Mouse (Mus musculus): Measurements from ENCODE around the gene Gm4353. TPM values are rescaled to one million over a fixed set of nuclear protein-coding genes. Genes with fewer than 3 reads are reported as not detected.

The Gm4353 gene
- polyA plus RNA-seq, 2 experiments = 0.51 to 0.57 TPM

- ATAC-seq (ENCODE audit: insufficient read depth) = no peak
- no peaks in the 10 kb centered on the region for H3K9me3 ChIP-seq (ENCODE audit: control insufficient read depth, low read length)
- H3K4me2 ChIP-seq (ENCODE audit: low read depth) = peak within 1 kb of the TSS; percentile 72
- H3K4me1 ChIP-seq (replicated peaks; ENCODE audit: control insufficient read depth in 2 of 2, insufficient read depth in 2 of 2, low read length in 1 of 2) = 0 out of 4 replicates have a peak, but pooled peaks cover 0 to 5% of the 10 kb centered on the region in 2 experiments
- H3K27me3 ChIP-seq (ENCODE audit: control insufficient read depth, insufficient read depth, low read length) = peaks cover 68% of the 10 kb centered on the region
- 0 out of 2 replicates have a peak within 1 kb of the TSS, but pooled peaks have one; percentile 9 for H3K9ac ChIP-seq (replicated peaks)
- peak within 1 kb of the TSS; percentile 52 to 55 for H3K4me3 ChIP-seq (ENCODE audit: insufficient read depth in 1 of 2, low read depth in 2 of 2, low read length in 2 of 2)
- H3K36me3 ChIP-seq (replicated peaks; ENCODE audit: control insufficient read depth, insufficient read depth, low read depth) = no peaks in the 10 kb centered on the region
- TF ChIP-seq CTCF (IDR thresholded peaks at IDR 0.05; ENCODE audit: low read depth) (no peak), EP300 (IDR thresholded peaks at IDR 0.05; ENCODE audit: low read depth) (no peak)
- no peak for DNase-seq (ENCODE audit: low read depth in 3 of 3, low spot score in 3 of 3)
- 1% methylated on average over 11 of the region's 11 CpGs for WGBS (ENCODE audit: insufficient replicate concordance)
- H3K27ac ChIP-seq = no peak within 1 kb of the TSS
These were observed 45.3 kb downstream of the Gm4353 start, which contains the start of gene 1110004F10Rik for GRCm38 (mm10) chr7:116039196-116039537. Gene 1110004F10Rik, plus strand, starts transcription at chr7:116039397.

GRCm38 (mm10) chr7:116038511-116038910 lies 45.9 kb downstream of the Gm4353 start, which contains the start of gene Sox6:
Gene Sox6, minus strand, starts transcription at chr7:116038796.
- H3K36me3 ChIP-seq (replicated peaks; ENCODE audit: control insufficient read depth, insufficient read depth, low read depth) = no peaks in the 10 kb centered on the region
- TF ChIP-seq CTCF (IDR thresholded peaks at IDR 0.05; ENCODE audit: low read depth) (no peak), EP300 (IDR thresholded peaks at IDR 0.05; ENCODE audit: low read depth) (no peak)
- H3K4me2 ChIP-seq (ENCODE audit: low read depth) = peak within 1 kb of the TSS; percentile 72
- H3K9ac ChIP-seq (replicated peaks) = no peak within 1 kb of the TSS
- DNase-seq (ENCODE audit: low read depth in 3 of 3, low spot score in 3 of 3) = no peak
- ATAC-seq (ENCODE audit: insufficient read depth) = no peak
- H3K9me3 ChIP-seq (ENCODE audit: control insufficient read depth, low read length) = no peaks in the 10 kb centered on the region
- H3K4me1 ChIP-seq (replicated peaks; ENCODE audit: control insufficient read depth in 2 of 2, insufficient read depth in 2 of 2, low read length in 1 of 2) = 0 out of 4 replicates have a peak, but pooled peaks cover 0 to 5% of the 10 kb centered on the region in 2 experiments
- H3K4me3 ChIP-seq (ENCODE audit: insufficient read depth in 1 of 2, low read depth in 2 of 2, low read length in 2 of 2) = peak within 1 kb of the TSS; percentile 52 to 55; a peak in 3 of 4 replicates
- no peak within 1 kb of the TSS for H3K27ac ChIP-seq
- H3K27me3 ChIP-seq (ENCODE audit: control insufficient read depth, insufficient read depth, low read length) = peaks cover 74% of the 10 kb centered on the region
- WGBS (ENCODE audit: insufficient replicate concordance) = 2% methylated on average over 11 of the region's 11 CpGs

GRCm38 (mm10) chr7:116038024-116038423 lies 46.4 kb downstream of the Gm4353 start:
- no peak for ATAC-seq (ENCODE audit: insufficient read depth)
- Histone ChIP-seq H3K9me3 (ENCODE audit: control insufficient read depth, low read length) (no peaks in the 10 kb centered on the region), H3K4me1 (replicated peaks; ENCODE audit: control insufficient read depth in 2 of 2, insufficient read depth in 2 of 2, low read length in 1 of 2) (0 out of 4 replicates have a peak, but pooled peaks cover 0 to 7% of the 10 kb centered on the region in 2 experiments), H3K4me3 (ENCODE audit: insufficient read depth in 1 of 2, low read depth in 2 of 2, low read length in 2 of 2) (no peak overlapping the region; a peak in 1 of 4 replicates), H3K36me3 (replicated peaks; ENCODE audit: control insufficient read depth, insufficient read depth, low read depth) (no peaks in the 10 kb centered on the region), H3K27ac (no peak overlapping the region), H3K4me2 (ENCODE audit: low read depth) (no peak overlapping the region), H3K9ac (replicated peaks) (no peak overlapping the region), H3K27me3 (ENCODE audit: control insufficient read depth, insufficient read depth, low read length) (peaks cover 78% of the 10 kb centered on the region)
- 2% methylated on average over 13 of the region's 13 CpGs for WGBS (ENCODE audit: insufficient replicate concordance)
- TF ChIP-seq CTCF (IDR thresholded peaks at IDR 0.05; ENCODE audit: low read depth) (no peak), EP300 (IDR thresholded peaks at IDR 0.05; ENCODE audit: low read depth) (no peak)
- DNase-seq (ENCODE audit: low read depth in 3 of 3, low spot score in 3 of 3) = no peak

- Histone ChIP-seq H3K4me2 (ENCODE audit: low read depth) (no peak overlapping the region), H3K36me3 (replicated peaks; ENCODE audit: control insufficient read depth, insufficient read depth, low read depth) (no peaks in the 10 kb centered on the region), H3K9ac (replicated peaks) (no peak overlapping the region), H3K4me3 (ENCODE audit: insufficient read depth in 1 of 2, low read depth in 2 of 2, low read length in 2 of 2) (no peak overlapping the region), H3K9me3 (ENCODE audit: control insufficient read depth, low read length) (no peaks in the 10 kb centered on the region), H3K27ac (no peak overlapping the region), H3K4me1 (replicated peaks; ENCODE audit: control insufficient read depth in 2 of 2, insufficient read depth in 2 of 2, low read length in 1 of 2) (0 out of 4 replicates have a peak, but pooled peaks cover 0 to 7% of the 10 kb centered on the region in 2 experiments), H3K27me3 (ENCODE audit: control insufficient read depth, insufficient read depth, low read length) (peaks cover 80% of the 10 kb centered on the region)
- TF ChIP-seq EP300 (IDR thresholded peaks at IDR 0.05; ENCODE audit: low read depth) = no peak
- no peak for TF ChIP-seq CTCF (IDR thresholded peaks at IDR 0.05; ENCODE audit: low read depth)
- WGBS (ENCODE audit: insufficient replicate concordance) = 25% methylated on average over 18 of the region's 18 CpGs
- DNase-seq (ENCODE audit: low read depth in 3 of 3, low spot score in 3 of 3) (no peak), ATAC-seq (ENCODE audit: insufficient read depth) (no peak)
These were observed 47.6 kb downstream of the Gm4353 start for GRCm38 (mm10) chr7:116036591-116037555.

GRCm38 (mm10) chr7:116035504-116035903 lies 48.9 kb downstream of the Gm4353 start:
- no peak overlapping the region for H3K4me2 ChIP-seq (ENCODE audit: low read depth)
- H3K9ac ChIP-seq (replicated peaks) = no peak overlapping the region
- no peak overlapping the region for H3K4me3 ChIP-seq (ENCODE audit: insufficient read depth in 1 of 2, low read depth in 2 of 2, low read length in 2 of 2)
- no peak overlapping the region for H3K27ac ChIP-seq
- no peaks in the 10 kb centered on the region for H3K9me3 ChIP-seq (ENCODE audit: control insufficient read depth, low read length)
- ATAC-seq (ENCODE audit: insufficient read depth) (no peak), DNase-seq (ENCODE audit: low read depth in 3 of 3, low spot score in 3 of 3) (no peak)
- TF ChIP-seq EP300 (IDR thresholded peaks at IDR 0.05; ENCODE audit: low read depth) (no peak), CTCF (IDR thresholded peaks at IDR 0.05; ENCODE audit: low read depth) (no peak)
- H3K36me3 ChIP-seq (replicated peaks; ENCODE audit: control insufficient read depth, insufficient read depth, low read depth) = no peaks in the 10 kb centered on the region
- WGBS (ENCODE audit: insufficient replicate concordance) = 48% methylated on average over 4 of the region's 4 CpGs
- H3K4me1 ChIP-seq (replicated peaks; ENCODE audit: control insufficient read depth in 2 of 2, insufficient read depth in 2 of 2, low read length in 1 of 2) = 0 out of 4 replicates have a peak, but pooled peaks cover 5 to 7% of the 10 kb centered on the region in 2 experiments
- peaks cover 86% of the 10 kb centered on the region for H3K27me3 ChIP-seq (ENCODE audit: control insufficient read depth, insufficient read depth, low read length)
